Mouse (Mus musculus) heart, embryonic 12.5 days (tissue): ENCODE data around the gene Mon2. TPM values are rescaled to one million over a fixed set of nuclear protein-coding genes. Genes with fewer than 3 reads are reported as not detected.

Experiments used
- ATAC-seq: fragments of 200-750 bp; cut with Nextera tagmentation; 2 replicates; pipeline ENCODE4 v1.8.0; 2017; ENCODE audit warnings: moderate TSS enrichment, moderate library complexity; ENCODE audit not compliant: insufficient number of reproducible peaks, low FRiP score
- H3K27ac ChIP-seq: fragments of 300-500 bp; sonication (generic); 2 replicates; pipeline ENCODE4 v1.5.1; 2016; ENCODE audit warnings: mild to moderate bottlenecking, moderate library complexity; ENCODE audit not compliant: poor library complexity, severe bottlenecking
- H3K27me3 ChIP-seq: fragments of 300-500 bp; sonication (generic); replicated peaks from 2 replicates; pipeline ENCODE4 v1.6.1; 2016; ENCODE audit warnings: mild to moderate bottlenecking, moderate library complexity
- H3K36me3 ChIP-seq: fragments of 300-500 bp; sonication (generic); 2 replicates; pipeline ENCODE4 v1.6.1; 2016; ENCODE audit warnings: mild to moderate bottlenecking, moderate library complexity
- H3K4me1 ChIP-seq: fragments of 300-500 bp; sonication (generic); replicated peaks from 2 replicates; pipeline ENCODE4 v1.6.1; 2016; ENCODE audit warnings: mild to moderate bottlenecking
- H3K4me2 ChIP-seq: fragments of 300-500 bp; sonication (generic); 2 replicates; pipeline ENCODE4 v1.6.1; 2016; ENCODE audit warnings: mild to moderate bottlenecking, moderate library complexity
- H3K4me3 ChIP-seq: fragments of 300-500 bp; sonication (generic); 2 replicates; pipeline ENCODE4 v1.5.1; 2016; ENCODE audit warnings: mild to moderate bottlenecking
- H3K9ac ChIP-seq: fragments of 300-500 bp; sonication (generic); 2 replicates; pipeline ENCODE4 v1.6.1; 2016; ENCODE audit warnings: mild to moderate bottlenecking, moderate library complexity
- H3K9me3 ChIP-seq: fragments of 300-500 bp; sonication (generic); replicated peaks from 2 replicates; pipeline ENCODE4 v1.6.1; 2016; ENCODE audit warnings: mild to moderate bottlenecking, moderate library complexity
- WGBS: fragments of 180-500 bp; shearing (Covaris S2); methylation state at CpG from one replicate; pipeline ENCODE4 v1.1.7; 2016; 5-methylcytosine and 5-hydroxymethylcytosine counted together
- polyA plus RNA-seq: library from polyadenylated mRNA; unstranded; fragments of >200 nt; fragmentation: Nextera tagmentation; extraction: Ambion mirVana; gene quantifications from 2 replicates; pipeline ENCODE4 v1.2.1, GENCODE M21; 2016

Mon2 gene
- polyA plus RNA-seq, 1 experiment from 2014 or later: 35.9 TPM

DNA sequence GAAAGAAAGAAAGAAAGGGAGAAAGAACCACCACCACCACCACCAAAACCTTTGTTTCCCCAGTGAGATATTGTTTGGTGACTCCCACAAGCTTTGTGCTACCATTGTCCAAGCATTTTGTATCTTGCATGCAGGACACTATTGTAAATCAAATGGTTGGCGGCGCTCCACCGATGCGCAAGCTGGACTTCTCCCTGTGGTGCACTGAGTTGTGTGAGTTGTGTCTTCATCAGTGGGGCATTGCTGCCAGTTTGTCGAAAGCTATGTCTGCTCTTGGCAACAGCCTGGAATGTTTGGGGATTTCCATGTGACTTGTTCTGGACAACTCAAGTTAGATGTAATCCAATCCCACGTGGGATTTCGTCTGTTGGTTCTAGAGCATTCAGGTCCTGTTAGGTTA lies 18.2 kb upstream of the Mon2 start:
- Histone ChIP-seq H3K4me3 (no peak overlapping the region), H3K4me2 (no peak overlapping the region), H3K27ac (no peak overlapping the region), H3K9ac (no peak overlapping the region), H3K36me3 (no peaks in the 10 kb centered on the region), H3K27me3 (no peaks in the 10 kb centered on the region), H3K4me1 (no peaks in the 10 kb centered on the region), H3K9me3 (no peaks in the 10 kb centered on the region)
- WGBS: 84% methylated on average over 7 of the region's 7 CpGs
- ATAC-seq: no peak

DNA sequence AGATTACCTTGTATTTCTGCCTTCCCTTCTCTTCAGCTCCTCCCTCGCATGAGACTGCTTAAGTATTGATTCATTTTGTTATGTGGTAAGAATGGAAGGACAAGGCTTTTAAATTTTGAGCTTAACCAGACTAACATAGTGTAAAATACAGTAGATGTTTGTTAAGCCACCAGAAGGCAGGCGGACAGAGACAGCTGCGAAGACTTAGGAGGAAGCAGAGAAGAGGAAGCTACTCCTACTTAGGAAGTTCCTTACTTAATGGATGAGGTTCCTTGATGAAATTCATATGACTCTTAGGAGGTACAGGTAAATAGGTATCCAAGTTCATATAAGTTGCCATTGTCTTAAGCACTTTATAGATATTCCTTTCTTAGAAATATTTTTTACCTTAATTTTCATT lies 16.3 kb upstream of the Mon2 start:
- ATAC-seq: no peak
- Histone ChIP-seq H3K27ac (no peak overlapping the region), H3K9ac (no peak overlapping the region), H3K4me1 (no peaks in the 10 kb centered on the region), H3K36me3 (no peaks in the 10 kb centered on the region), H3K27me3 (no peaks in the 10 kb centered on the region), H3K9me3 (no peaks in the 10 kb centered on the region), H3K4me3 (no peak overlapping the region), H3K4me2 (no peak overlapping the region)
- 65% methylated on average over 3 of the region's 3 CpGs for WGBS

DNA sequence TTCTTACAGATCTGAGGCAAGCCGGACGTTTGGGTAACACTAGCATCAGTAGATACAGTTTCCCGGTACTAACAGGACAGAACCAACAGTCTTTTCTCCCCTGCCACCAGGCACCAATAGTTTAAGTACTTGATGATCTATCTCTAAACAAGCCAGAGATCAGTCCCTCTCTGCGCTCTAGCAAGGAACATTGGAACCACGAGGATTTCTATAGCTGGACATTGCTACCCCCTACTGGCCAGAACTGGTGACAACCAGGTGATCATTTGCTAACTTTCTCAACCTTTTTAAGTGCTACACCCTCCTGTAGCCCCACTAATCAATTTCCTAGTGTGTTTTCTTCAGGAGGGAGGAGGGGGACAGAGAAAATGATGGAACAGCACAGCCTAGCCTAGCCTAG lies 15.4 kb upstream of the Mon2 start:
- Histone ChIP-seq H3K4me1 (no peaks in the 10 kb centered on the region), H3K36me3 (no peaks in the 10 kb centered on the region), H3K4me2 (no peak overlapping the region), H3K27ac (no peak overlapping the region), H3K27me3 (no peaks in the 10 kb centered on the region), H3K9me3 (no peaks in the 10 kb centered on the region), H3K4me3 (no peak overlapping the region), H3K9ac (no peak overlapping the region)
- no peak for ATAC-seq
- WGBS: 29% methylated on average over 5 of the region's 5 CpGs

DNA sequence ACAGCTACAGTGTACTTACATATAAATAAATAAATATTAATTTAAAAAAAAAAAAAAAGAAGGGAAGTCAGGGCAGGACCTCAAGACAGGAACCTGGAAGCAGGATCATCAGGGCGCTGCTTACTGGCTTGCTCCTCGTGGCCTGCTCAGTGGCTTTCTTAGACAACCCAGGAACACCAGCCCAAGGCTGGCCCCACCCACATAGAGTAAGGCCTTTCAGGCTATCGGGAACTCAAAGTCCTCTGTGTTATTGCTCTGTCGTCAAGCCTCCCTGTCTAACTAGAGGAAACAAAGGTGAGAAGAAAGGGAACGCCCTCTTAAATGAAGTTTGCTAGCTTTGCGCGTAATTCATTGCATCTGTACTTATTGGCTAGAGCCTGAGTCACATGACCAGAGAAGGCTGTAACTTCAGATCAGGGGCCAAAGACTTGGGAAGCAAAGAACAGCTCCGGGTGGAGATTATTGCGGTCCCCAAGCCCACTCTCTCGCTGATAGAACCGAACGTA lies 13.2 kb upstream of the Mon2 start:
- H3K9ac ChIP-seq: no peak overlapping the region
- H3K27me3 ChIP-seq: no peaks in the 10 kb centered on the region
- 75% methylated on average over 12 of the region's 12 CpGs for whole genome bisulfite sequencing
- H3K4me2 ChIP-seq: no peak overlapping the region
- 0 out of 2 replicates have a peak, but pooled peaks cover 2% of the 10 kb centered on the region for H3K4me1 ChIP-seq
- H3K36me3 ChIP-seq: no peaks in the 10 kb centered on the region
- ATAC-seq: no peak
- no peak overlapping the region for H3K27ac ChIP-seq
- no peaks in the 10 kb centered on the region for H3K9me3 ChIP-seq
- no peak overlapping the region for H3K4me3 ChIP-seq

DNA sequence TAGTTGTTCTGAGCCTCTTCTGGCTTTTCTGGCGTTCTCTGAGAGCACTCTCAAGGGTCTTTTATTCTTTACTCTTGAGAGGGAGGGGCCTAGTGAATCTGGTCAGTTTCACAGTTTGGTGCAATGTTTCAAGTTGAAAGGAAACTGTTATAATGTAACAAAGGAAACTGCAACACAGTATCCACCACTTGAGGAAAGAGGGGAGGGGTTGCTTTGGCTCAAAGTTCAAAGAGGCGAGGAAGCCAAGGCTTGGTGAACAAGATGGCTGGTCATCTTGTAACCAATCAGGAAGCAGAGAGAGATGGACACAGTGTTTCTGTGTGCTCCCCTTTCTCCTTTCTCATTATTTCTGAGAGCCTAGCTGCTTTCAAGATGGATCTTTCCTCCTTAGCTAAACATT lies 10.5 kb upstream of the Mon2 start:
- Histone ChIP-seq H3K4me2 (no peak overlapping the region), H3K4me1 (0 out of 2 replicates have a peak, but pooled peaks cover 2% of the 10 kb centered on the region), H3K27me3 (no peaks in the 10 kb centered on the region), H3K36me3 (no peaks in the 10 kb centered on the region), H3K27ac (no peak overlapping the region), H3K4me3 (no peak overlapping the region), H3K9ac (no peak overlapping the region), H3K9me3 (no peaks in the 10 kb centered on the region)
- 73% methylated on average over 2 of the region's 2 CpGs for WGBS
- ATAC-seq: no peak

DNA sequence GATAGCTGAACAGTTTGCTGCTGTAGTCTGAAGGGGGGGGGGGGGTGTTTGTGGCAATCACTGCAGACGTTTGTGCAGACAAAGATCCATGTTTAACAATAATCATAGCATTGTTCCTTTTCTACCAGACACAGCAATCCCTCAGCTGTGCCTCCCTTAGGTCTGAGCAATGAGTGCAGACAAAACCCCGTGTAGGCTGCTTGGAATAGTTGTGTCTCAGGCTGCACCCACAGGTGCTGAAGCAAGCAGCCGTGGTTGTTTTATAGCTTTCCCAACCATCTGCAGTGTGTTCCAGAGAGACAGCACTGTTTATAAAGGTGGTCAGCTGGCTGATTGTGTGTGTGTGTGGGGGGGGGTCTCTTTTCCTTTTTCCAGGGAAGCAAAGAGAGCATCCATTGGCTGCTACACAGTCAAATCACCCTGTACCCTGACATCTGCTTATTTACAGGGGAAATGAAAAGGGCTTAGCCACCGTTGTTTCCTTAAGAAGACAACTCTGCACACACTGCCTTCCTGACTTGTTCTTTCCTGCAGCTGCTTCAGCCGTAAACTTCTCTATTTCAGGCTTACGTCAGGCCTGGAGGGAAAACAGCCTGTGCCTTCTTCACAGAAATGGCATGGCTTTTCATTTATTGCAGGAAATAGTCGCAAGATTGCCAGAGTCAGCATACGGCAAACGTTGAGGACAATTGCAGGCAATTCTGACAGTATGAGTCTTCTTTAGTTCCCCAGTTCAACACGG lies 8.8 kb upstream of the Mon2 start:
- Histone ChIP-seq H3K4me1 (0 out of 2 replicates have a peak, but pooled peaks cover 2% of the 10 kb centered on the region), H3K27ac (no peak overlapping the region), H3K4me2 (no peak overlapping the region), H3K9ac (no peak overlapping the region), H3K36me3 (no peaks in the 10 kb centered on the region), H3K4me3 (no peak overlapping the region), H3K9me3 (no peaks in the 10 kb centered on the region), H3K27me3 (no peaks in the 10 kb centered on the region)
- 62% methylated on average over 10 of the region's 10 CpGs for WGBS
- no peak for ATAC-seq

DNA sequence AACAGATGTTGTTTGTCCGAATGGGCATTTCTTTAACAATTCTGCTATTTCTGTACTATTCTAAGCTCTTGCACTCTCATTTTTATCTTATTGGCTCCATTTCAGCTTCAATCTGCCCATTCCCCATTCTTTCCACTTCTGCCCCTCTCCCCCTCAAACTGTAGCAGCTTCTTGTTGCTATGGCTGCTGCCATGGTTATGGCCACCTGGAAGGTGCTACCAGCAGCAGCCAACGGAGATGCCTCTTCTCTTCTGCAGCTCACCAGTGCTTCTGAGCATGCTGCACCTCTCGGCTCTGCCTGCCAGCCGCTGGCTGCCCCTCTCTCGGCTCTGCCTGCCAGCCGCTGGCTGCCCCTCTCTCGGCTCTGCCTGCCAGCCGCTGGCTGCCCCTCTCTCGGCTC lies 8.0 kb upstream of the Mon2 start:
- Histone ChIP-seq H3K4me2 (no peak overlapping the region), H3K9ac (no peak overlapping the region), H3K36me3 (no peaks in the 10 kb centered on the region), H3K4me1 (0 out of 2 replicates have a peak, but pooled peaks cover 2% of the 10 kb centered on the region), H3K27me3 (no peaks in the 10 kb centered on the region), H3K9me3 (no peaks in the 10 kb centered on the region), H3K4me3 (no peak overlapping the region), H3K27ac (no peak overlapping the region)
- ATAC-seq: no peak
- 62% methylated on average over 9 of the region's 9 CpGs for WGBS

DNA sequence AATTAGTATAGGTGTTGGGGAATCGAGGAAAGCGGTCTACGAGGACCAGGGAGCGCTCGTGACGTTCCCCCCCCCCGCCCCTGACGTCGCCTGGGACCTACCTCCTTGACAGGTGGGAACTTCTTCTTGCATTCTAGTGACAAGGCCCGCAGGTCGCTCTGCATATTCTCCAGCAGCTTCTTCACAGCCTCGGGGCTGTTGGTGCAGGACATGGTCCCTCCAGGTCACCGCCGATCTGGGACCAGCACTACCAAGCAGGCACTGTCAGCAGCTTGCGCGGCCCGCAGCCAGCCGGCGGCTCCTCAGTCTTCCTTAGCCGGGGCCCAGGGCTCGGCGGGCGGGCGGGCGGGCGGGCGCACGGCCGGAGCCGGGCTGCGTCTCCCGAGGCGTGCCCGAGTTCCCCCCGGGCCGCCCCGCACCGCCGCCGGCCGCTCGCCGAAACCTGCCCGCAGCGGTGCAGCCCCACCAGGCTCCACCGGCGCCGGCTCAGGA lies 508 bp downstream of the Mon2 start:
- ATAC-seq: peak; percentile 65
- peak overlapping the region; percentile 72 for H3K4me2 ChIP-seq
- WGBS: under 1% methylated on average over 48 of the region's 48 CpGs

DNA sequence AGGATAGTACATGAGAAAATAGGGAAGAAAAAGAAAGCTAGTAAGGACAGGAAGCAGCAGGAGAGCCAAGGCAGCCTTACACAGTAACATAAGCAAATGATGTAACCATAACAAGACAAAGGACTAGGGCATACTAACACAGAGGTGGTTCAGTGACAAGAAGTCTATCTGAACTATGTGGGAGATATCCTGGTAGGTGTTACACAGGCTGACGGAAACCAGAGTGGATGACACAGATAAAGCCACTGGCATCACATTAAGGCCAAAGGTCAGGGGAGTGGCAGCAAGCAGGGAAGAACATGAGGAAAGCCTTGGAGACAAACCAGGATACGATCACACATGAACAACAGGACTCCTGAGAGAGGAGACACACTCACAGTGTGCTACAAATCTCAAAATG lies 4.3 kb downstream of the Mon2 start:
- Histone ChIP-seq H3K9me3 (no peaks in the 10 kb centered on the region; the same call in 1 of the 2 replicates), H3K9ac (no peak overlapping the region), H3K4me2 (0 out of 2 replicates have a peak overlapping the region, but pooled peaks have one; percentile 2), H3K36me3 (peaks cover 23% of the 10 kb centered on the region), H3K4me1 (peaks cover 27% of the 10 kb centered on the region), H3K27me3 (no peaks in the 10 kb centered on the region), H3K4me3 (no peak overlapping the region), H3K27ac (peak overlapping the region; percentile 19)
- WGBS: 28% methylated on average over 2 of the region's 2 CpGs
- ATAC-seq: no peak

More for the DNA sequence above, 508 bp downstream of the Mon2 start:
- Histone ChIP-seq H3K9me3 (no peaks in the 10 kb centered on the region), H3K27me3 (no peaks in the 10 kb centered on the region), H3K36me3 (peaks cover 11% of the 10 kb centered on the region; the same call in 1 of the 2 replicates), H3K4me3 (peak overlapping the region; percentile 92), H3K27ac (peak overlapping the region; percentile 81), H3K9ac (peak overlapping the region; percentile 98), H3K4me1 (peaks cover 27% of the 10 kb centered on the region)

DNA sequence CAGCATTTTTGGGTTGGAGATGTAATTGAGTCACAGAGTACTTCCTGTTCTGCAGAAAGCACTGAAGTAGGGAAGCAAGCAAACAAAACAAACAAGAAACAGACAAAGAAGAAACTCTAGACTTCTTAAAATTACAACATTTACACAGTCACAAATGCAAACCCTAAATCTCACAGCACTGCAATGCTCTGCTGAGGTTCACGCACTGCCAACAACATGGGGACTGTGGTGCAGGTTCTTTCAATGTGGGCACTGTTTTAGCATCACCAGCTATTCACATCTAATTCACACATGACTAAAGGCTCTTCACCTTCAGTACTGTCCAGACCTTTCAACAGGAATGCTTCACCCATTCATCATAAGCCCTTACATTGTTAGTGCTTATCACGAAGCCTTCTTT lies 13.3 kb downstream of the Mon2 start:
- H3K4me1 ChIP-seq: peaks cover 23% of the 10 kb centered on the region
- H3K27ac ChIP-seq: 0 out of 2 replicates have a peak overlapping the region, but pooled peaks have one; percentile 23
- H3K9me3 ChIP-seq: no peaks in the 10 kb centered on the region
- H3K27me3 ChIP-seq: no peaks in the 10 kb centered on the region
- peaks cover 5% of the 10 kb centered on the region; the same call in 1 of the 2 replicates for H3K36me3 ChIP-seq
- no peak for ATAC-seq
- no peak overlapping the region for H3K4me2 ChIP-seq
- no peak overlapping the region for H3K4me3 ChIP-seq
- WGBS: 70% methylated on average over 2 of the region's 2 CpGs
- no peak overlapping the region for H3K9ac ChIP-seq

DNA sequence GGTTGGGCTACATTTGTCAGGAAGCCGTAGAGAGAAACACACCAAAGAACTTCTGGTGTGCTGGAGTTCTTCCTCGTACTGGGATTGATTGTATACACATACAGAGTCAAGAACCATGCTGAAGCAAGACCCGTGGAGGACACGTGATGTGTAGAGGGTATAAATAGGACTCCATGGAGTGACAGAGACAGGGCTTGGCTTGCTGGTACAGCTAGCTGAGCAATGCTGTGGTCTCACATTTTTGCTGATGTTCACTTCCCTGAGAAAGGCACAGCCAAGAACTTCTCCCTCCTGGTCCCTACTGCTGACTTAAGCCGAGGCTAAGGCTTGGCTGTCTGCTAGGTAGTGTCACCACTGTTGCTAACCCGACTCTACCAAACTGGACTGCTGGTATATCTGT lies 15.5 kb downstream of the Mon2 start:
- Histone ChIP-seq H3K27me3 (no peaks in the 10 kb centered on the region), H3K27ac (peak overlapping the region; percentile 75), H3K4me2 (peak overlapping the region; percentile 30), H3K4me3 (no peak overlapping the region), H3K36me3 (peaks cover 10% of the 10 kb centered on the region; the same call in 1 of the 2 replicates), H3K4me1 (peaks cover 28% of the 10 kb centered on the region), H3K9me3 (no peaks in the 10 kb centered on the region), H3K9ac (no peak overlapping the region)
- 54% methylated on average over 6 of the region's 6 CpGs for WGBS
- ATAC-seq: peak; percentile 53; the same call in 1 of the 2 replicates
